Mouse (Mus musculus) layer of hippocampus, adult 18-20 months (tissue): Measurements from ENCODE around the gene Lap3. TPM values are rescaled to one million over a fixed set of nuclear protein-coding genes. Genes with fewer than 3 reads are reported as not detected.

Experiments used
- total RNA-seq, 2 experiments: library from RNA; stranded (reverse); gene quantifications; 2 replicates each; pipeline ENCODE4 v1.2.3; 2021

Lap3 gene
- total RNA-seq, 2 experiments from 2014 or later, result 59.5 to 60.1 TPM

Other genes with a start within 250 kb of the Lap3 start
- gene Qdpr, start 43.1 kb upstream of the Lap3 start, total RNA-seq, result 100 to 1,000 TPM; 201 to 228 TPM
- 1 to 10 TPM in 1 of 2 experiments, under 1 TPM in 1; 0.61 to 1.0 TPM for gene Clrn2, start 39.6 kb upstream of the Lap3 start, total RNA-seq
- 100 to 1,000 TPM; 105 to 120 TPM for gene Med28, start 26.9 kb downstream of the Lap3 start, total RNA-seq
- gene Fam184b, start 146.2 kb downstream of the Lap3 start, total RNA-seq, result 1 to 10 TPM; 5.6 to 5.8 TPM
- under 1 TPM; 0.17 to 0.36 TPM for gene Ncapg, start 176.5 kb downstream of the Lap3 start, total RNA-seq